Mouse (Mus musculus) stomach, postnatal 0 days (tissue): Measurements from ENCODE around the gene Fbxl13.
A peak's percentile ranks its signal among the peaks of the same experiment; 100 is the strongest.

Experiments used
- CTCF ChIP-seq: IDR thresholded peaks from 2 replicates; pipeline ENCODE4 v1.5.1; 2016; ENCODE audit warnings: antibody characterized with exemption, low read depth, mild to moderate bottlenecking, moderate library complexity
- EP300 ChIP-seq: optimal IDR thresholded peaks from 2 replicates; pipeline ENCODE3; 2016; ENCODE audit warnings: antibody characterized with exemption

GRCm38 (mm10) chr5:21586763-21587162, 58.7 kb downstream of the Fbxl13 start:
- TF ChIP-seq CTCF, result peak; percentile 88
- no peak for TF ChIP-seq EP300
